Mouse (Mus musculus) midbrain, postnatal 0 days (tissue): ENCODE results near the gene Krtap12-1. TPM values are rescaled to one million over a fixed set of nuclear protein-coding genes. Genes with fewer than 3 reads are reported as not detected.
A peak's percentile ranks its signal among the peaks of the same experiment; 100 is the strongest.
"Not testable (repeated sequence)": the region's sequence is repeated elsewhere in the genome, so short reads cannot be mapped to it uniquely, and the experiment has no call there.

Experiments
- ATAC-seq: fragments of 200-750 bp; cut with Nextera tagmentation; 2 replicates; pipeline ENCODE4 v1.8.0; 2017; ENCODE audit warnings: moderate number of reproducible peaks, mild to moderate bottlenecking, moderate TSS enrichment, moderate library complexity; ENCODE audit not compliant: low FRiP score
- DNase-seq: peaks from one replicate; pipeline ENCODE4 v3.0.0-alpha.2; 2015; ENCODE audit warnings: low spot score
- H3K27ac ChIP-seq: fragments of 300-500 bp; sonication (generic); 2 replicates; pipeline ENCODE4 v1.5.1; 2014; ENCODE audit warnings: low read depth, mild to moderate bottlenecking, low read length, mixed read lengths
- H3K27me3 ChIP-seq: fragments of 300-500 bp; sonication (generic); 2 replicates; pipeline ENCODE4 v1.6.1; 2014; ENCODE audit warnings: low read length, control low read depth, mixed read lengths; ENCODE audit not compliant: insufficient read depth
- H3K36me3 ChIP-seq: fragments of 300-500 bp; sonication (generic); 2 replicates; pipeline ENCODE4 v1.6.1; 2014; ENCODE audit warnings: low read length, control low read depth, mixed read lengths; ENCODE audit not compliant: insufficient read depth
- H3K4me1 ChIP-seq: fragments of 300-500 bp; sonication (generic); 2 replicates; pipeline ENCODE4 v1.6.1; 2014; ENCODE audit warnings: mild to moderate bottlenecking, control low read depth, antibody characterized with exemption, low read length, mixed read lengths; ENCODE audit not compliant: insufficient read depth
- H3K4me2 ChIP-seq: fragments of 300-500 bp; sonication (generic); 2 replicates; pipeline ENCODE4 v1.6.1; 2014; ENCODE audit warnings: low read depth, mild to moderate bottlenecking, low read length, mixed read lengths; ENCODE audit not compliant: poor library complexity, severe bottlenecking
- H3K4me3 ChIP-seq: fragments of 300-500 bp; sonication (generic); 2 replicates; pipeline ENCODE4 v1.5.1; 2014; ENCODE audit warnings: low read depth, mild to moderate bottlenecking, low read length, moderate library complexity
- H3K9ac ChIP-seq: fragments of 300-500 bp; sonication (generic); replicated peaks from 2 replicates; pipeline ENCODE4 v1.6.1; 2014; ENCODE audit warnings: mild to moderate bottlenecking, low read length, moderate library complexity, mixed read lengths; ENCODE audit not compliant: poor library complexity, severe bottlenecking
- H3K9me3 ChIP-seq: fragments of 300-500 bp; sonication (generic); 2 replicates; pipeline ENCODE4 v1.6.1; 2016; ENCODE audit warnings: low read length, control low read depth
- CTCF ChIP-seq: IDR thresholded peaks from 2 replicates; pipeline ENCODE4 v1.5.1; 2016; ENCODE audit warnings: antibody characterized with exemption, mild to moderate bottlenecking
- WGBS: fragments of 180-500 bp; shearing (Covaris S2); extraction: QIAGEN DNeasy Blood & Tissue Kit; methylation state at CpG from one replicate; pipeline ENCODE4 v1.1.7; 2014; 5-methylcytosine and 5-hydroxymethylcytosine counted together
- polyA plus RNA-seq: library from polyadenylated mRNA; unstranded; fragments of >200 nt; fragmentation: Nextera tagmentation; extraction: Ambion mirVana; gene quantifications from 2 replicates; pipeline ENCODE4 v1.2.1, GENCODE M21; 2015
- total RNA-seq: library from RNA; depleted of rRNA; stranded (reverse); fragments of >200 nt; gene quantifications from 2 replicates; pipeline ENCODE4 v1.2.3, GENCODE M21; 2014

Krtap12-1 gene
- total and polyA plus RNA-seq, 2 experiments from 2014 or later: not detected

GRCm38 (mm10) chr10:77709831-77710230 is 10.6 kb upstream of the Krtap12-1 start:
- Histone ChIP-seq H3K27me3 (no peaks in the 10 kb centered on the region), H3K4me2 (no peak overlapping the region), H3K27ac (no peak overlapping the region), H3K4me3 (no peak overlapping the region), H3K9me3 (0 out of 2 replicates have a peak, but pooled peaks cover 3% of the 10 kb centered on the region), H3K9ac (no peak overlapping the region), H3K36me3 (no peaks in the 10 kb centered on the region), H3K4me1 (no peaks in the 10 kb centered on the region)
- DNase-seq: peak; percentile 25
- 75% methylated on average over 3 of the region's 3 CpGs for WGBS
- TF ChIP-seq CTCF: peak; percentile 58
- ATAC-seq: no peak

GRCm38 (mm10) chr10:77711157-77711556 is 9.2 kb upstream of the Krtap12-1 start, which contains the start of gene Gm10024:
Gm10024 (plus strand) TSS chr10:77711457.
- not testable (repeated sequence) for DNase-seq, H3K27me3 ChIP-seq, H3K36me3 ChIP-seq, H3K4me1 ChIP-seq, H3K4me3 ChIP-seq, H3K27ac ChIP-seq, H3K4me2 ChIP-seq, H3K9me3 ChIP-seq, H3K9ac ChIP-seq, ATAC-seq

GRCm38 (mm10) chr10:77713734-77714133 is 6.7 kb upstream of the Krtap12-1 start:
- no peak overlapping the region for H3K4me2 ChIP-seq
- no peak overlapping the region for H3K4me3 ChIP-seq
- no peak overlapping the region for H3K27ac ChIP-seq
- H3K27me3 ChIP-seq: no peaks in the 10 kb centered on the region
- H3K9me3 ChIP-seq: 0 out of 2 replicates have a peak, but pooled peaks cover 3% of the 10 kb centered on the region
- H3K4me1 ChIP-seq: no peaks in the 10 kb centered on the region
- DNase-seq: no peak
- no peak for ATAC-seq
- H3K9ac ChIP-seq: no peak overlapping the region
- WGBS: 67% methylated on average over 4 of the region's 4 CpGs
- no peaks in the 10 kb centered on the region for H3K36me3 ChIP-seq
- TF ChIP-seq CTCF: no peak

GRCm38 (mm10) chr10:77715507-77715906 is 4.9 kb upstream of the Krtap12-1 start, which contains the start of gene Gm10142:
Gm10142 (plus strand) TSS chr10:77715807.
- Histone ChIP-seq H3K4me2 (no peak within 1 kb of the TSS), H3K27ac (no peak within 1 kb of the TSS), H3K36me3 (no peaks in the 10 kb centered on the region), H3K9ac (no peak within 1 kb of the TSS), H3K4me1 (no peaks in the 10 kb centered on the region), H3K27me3 (no peaks in the 10 kb centered on the region), H3K4me3 (no peak within 1 kb of the TSS), H3K9me3 (0 out of 2 replicates have a peak, but pooled peaks cover 3% of the 10 kb centered on the region)
- WGBS: 80% methylated on average over 1 of the region's 1 CpGs
- no peak for TF ChIP-seq CTCF
- ATAC-seq (no peak), DNase-seq (no peak)

- Histone ChIP-seq H3K9ac (no peak overlapping the region), H3K4me1 (no peaks in the 10 kb centered on the region), H3K4me2 (no peak overlapping the region), H3K4me3 (no peak overlapping the region), H3K9me3 (no peaks in the 10 kb centered on the region), H3K27me3 (no peaks in the 10 kb centered on the region), H3K36me3 (no peaks in the 10 kb centered on the region), H3K27ac (no peak overlapping the region)
- DNase-seq (no peak), ATAC-seq (no peak)
- TF ChIP-seq CTCF: no peak
- WGBS: 73% methylated on average over 8 of the region's 8 CpGs
These were observed 4.5 kb downstream of the Krtap12-1 start for GRCm38 (mm10) chr10:77724855-77725254.

GRCm38 (mm10) chr10:77726186-77726585 is 5.8 kb downstream of the Krtap12-1 start, which contains the start of gene Gm10100:
Gm10100 (plus strand) TSS chr10:77726486.
- WGBS: 37% methylated on average over 3 of the region's 3 CpGs
- TF ChIP-seq CTCF: no peak
- H3K9me3 ChIP-seq: no peaks in the 10 kb centered on the region

More at GRCm38 (mm10) chr10:77726186-77726585, 5.8 kb downstream of the Krtap12-1 start, which contains the start of gene Gm10100:
- Histone ChIP-seq H3K4me2 (no peak within 1 kb of the TSS), H3K27ac (no peak within 1 kb of the TSS), H3K36me3 (no peaks in the 10 kb centered on the region), H3K4me1 (no peaks in the 10 kb centered on the region), H3K4me3 (no peak within 1 kb of the TSS), H3K27me3 (no peaks in the 10 kb centered on the region), H3K9ac (no peak within 1 kb of the TSS)
- DNase-seq (no peak), ATAC-seq (no peak)
